Mouse (Mus musculus): ENCODE measurements around the gene Gm20547. TPM values are rescaled to one million over a fixed set of nuclear protein-coding genes. Genes with fewer than 3 reads are reported as not detected.
A peak's percentile ranks its signal among the peaks of the same experiment; 100 is the strongest.
"Not testable (repeated sequence)": the region's sequence is repeated elsewhere in the genome, so short reads cannot be mapped to it uniquely, and the experiment has no call there.

Gene Gm20547
- total RNA-seq, 1 experiment = 0.31 TPM

DNA sequence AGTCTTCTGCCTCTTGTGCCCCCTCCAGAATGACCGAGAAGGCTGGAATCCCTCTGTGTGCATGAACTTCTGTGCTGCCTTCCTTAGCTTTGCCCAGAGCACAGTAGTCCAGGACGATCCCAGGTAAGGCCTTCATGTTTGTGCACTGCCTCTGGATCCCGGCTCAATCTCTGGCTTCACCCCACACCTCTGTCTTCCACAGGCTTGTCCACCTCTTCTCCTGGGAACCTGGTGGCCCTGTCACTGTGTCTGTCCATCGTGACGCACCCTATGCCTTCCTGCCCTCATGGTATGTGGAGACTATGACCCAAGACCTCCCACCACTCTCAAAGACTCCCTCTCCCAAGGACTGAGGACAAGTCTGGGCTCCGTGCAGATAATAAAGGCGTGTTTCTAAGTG, 43.1 kb downstream of the Gm20547 start:
- in situ Hi-C loops (cut with MboI; ENCODE audit: low sequenced_read_pairs in 2 of 2, unreplicated experiment in 2 of 2) = no loop called here
- Histone ChIP-seq H3K9me3 (ENCODE audit: control insufficient read depth, insufficient read depth, low read depth, low read length) (no peaks in the 10 kb centered on the region), H3K9ac (ENCODE audit: insufficient read depth, low read depth, low read length, poor library complexity, severe bottlenecking) (no peak overlapping the region), H3K27ac (ENCODE audit: insufficient read depth, low read depth, low read length, poor library complexity, severe bottlenecking) (no peak overlapping the region), H3K4me3 (ENCODE audit: insufficient read depth in 1 of 2, low read depth in 1 of 2, low read length in 2 of 2, poor library complexity in 1 of 2, severe bottlenecking in 1 of 2) (no peak overlapping the region), H3K36me3 (ENCODE audit: control insufficient read depth, insufficient read depth, low read length, poor library complexity, severe bottlenecking) (peaks cover 28% of the 10 kb centered on the region), H3K4me1 (ENCODE audit: control insufficient read depth in 2 of 2, insufficient read depth in 2 of 2, low read length in 2 of 2, poor library complexity in 1 of 2) (peaks cover 0 to 6% of the 10 kb centered on the region in 2 experiments; a peak in 1 of 4 replicates)
- DNase-seq (ENCODE audit: low read depth, low spot score) = no peak
- TF ChIP-seq CHD2 (IDR thresholded peaks at IDR 0.05; ENCODE audit: low read depth, low read length) (no peak), ZNF384 (IDR thresholded peaks at IDR 0.05; ENCODE audit: low read depth, low read length) (no peak), HCFC1 (IDR thresholded peaks at IDR 0.05; ENCODE audit: borderline replicate concordance, insufficient read depth, low read length) (no peak), ZC3H11A (IDR thresholded peaks at IDR 0.05; ENCODE audit: borderline replicate concordance, low read depth, low read length) (no peak)

- H3K4me1 ChIP-seq (ENCODE audit: control insufficient read depth in 2 of 2, insufficient read depth in 2 of 2, low read length in 2 of 2, poor library complexity in 1 of 2) = peaks cover 0 to 6% of the 10 kb centered on the region in 2 experiments; a peak in 1 of 4 replicates
- no peak overlapping the region for H3K27ac ChIP-seq (ENCODE audit: insufficient read depth, low read depth, low read length, poor library complexity, severe bottlenecking)
- in situ Hi-C loops (cut with MboI; ENCODE audit: low sequenced_read_pairs in 2 of 2, unreplicated experiment in 2 of 2) = no loop called here
- H3K36me3 ChIP-seq (ENCODE audit: control insufficient read depth, insufficient read depth, low read length, poor library complexity, severe bottlenecking) = peaks cover 28% of the 10 kb centered on the region
- no peaks in the 10 kb centered on the region for H3K9me3 ChIP-seq (ENCODE audit: control insufficient read depth, insufficient read depth, low read depth, low read length)
- no peak for DNase-seq (ENCODE audit: low read depth, low spot score)
- peak overlapping the region; percentile 82 to 84 for H3K4me3 ChIP-seq (ENCODE audit: insufficient read depth in 1 of 2, low read depth in 1 of 2, low read length in 2 of 2, poor library complexity in 1 of 2, severe bottlenecking in 1 of 2)
- TF ChIP-seq ZC3H11A (IDR thresholded peaks at IDR 0.05; ENCODE audit: borderline replicate concordance, low read depth, low read length) (no peak), CHD2 (IDR thresholded peaks at IDR 0.05; ENCODE audit: low read depth, low read length) (no peak), HCFC1 (IDR thresholded peaks at IDR 0.05; ENCODE audit: borderline replicate concordance, insufficient read depth, low read length) (no peak), MAFK (IDR thresholded peaks at IDR 0.05; ENCODE audit: insufficient read depth, low read depth, low read length) (no peak), ZNF384 (IDR thresholded peaks at IDR 0.05; ENCODE audit: low read depth, low read length) (no peak)
- H3K9ac ChIP-seq (ENCODE audit: insufficient read depth, low read depth, low read length, poor library complexity, severe bottlenecking) = peak overlapping the region; percentile 87
Measured at GRCm38 (mm10) chr17:34837464-34838324, 44.1 kb downstream of the Gm20547 start.

GRCm38 (mm10) chr17:34836856-34837221, 45.0 kb downstream of the Gm20547 start, which contains the start of the genes Stk19 and Dxo:
Gene Stk19, minus strand, starts transcription at chr17:34836945.
Gene Dxo, plus strand, starts transcription at chr17:34837019.
- peak; percentile 94 for DNase-seq (ENCODE audit: low read depth, low spot score)
- TF ChIP-seq ZNF384 (IDR thresholded peaks at IDR 0.05; ENCODE audit: low read depth, low read length) (no peak), ZC3H11A (IDR thresholded peaks at IDR 0.05; ENCODE audit: borderline replicate concordance, low read depth, low read length) (0 out of 2 replicates have a peak, but pooled peaks have one; percentile 28), HCFC1 (IDR thresholded peaks at IDR 0.05; ENCODE audit: borderline replicate concordance, insufficient read depth, low read length) (peak; percentile 83)
- in situ Hi-C loops (cut with MboI; ENCODE audit: low sequenced_read_pairs in 2 of 2, unreplicated experiment in 2 of 2) = no loop called here
- Histone ChIP-seq H3K4me1 (ENCODE audit: control insufficient read depth in 2 of 2, insufficient read depth in 2 of 2, low read length in 2 of 2, poor library complexity in 1 of 2) (peaks cover 0 to 6% of the 10 kb centered on the region in 2 experiments; a peak in 1 of 4 replicates), H3K36me3 (ENCODE audit: control insufficient read depth, insufficient read depth, low read length, poor library complexity, severe bottlenecking) (peaks cover 31% of the 10 kb centered on the region), H3K27ac (ENCODE audit: insufficient read depth, low read depth, low read length, poor library complexity, severe bottlenecking) (no peak within 1 kb of the TSS), H3K9me3 (ENCODE audit: control insufficient read depth, insufficient read depth, low read depth, low read length) (no peaks in the 10 kb centered on the region), H3K4me3 (ENCODE audit: insufficient read depth in 1 of 2, low read depth in 1 of 2, low read length in 2 of 2, poor library complexity in 1 of 2, severe bottlenecking in 1 of 2) (peak within 1 kb of the TSS; percentile 82 to 84), H3K9ac (ENCODE audit: insufficient read depth, low read depth, low read length, poor library complexity, severe bottlenecking) (peak within 1 kb of the TSS; percentile 87)

- TF ChIP-seq ZC3H11A (IDR thresholded peaks at IDR 0.05; ENCODE audit: borderline replicate concordance, low read depth, low read length) (no peak), CHD2 (IDR thresholded peaks at IDR 0.05; ENCODE audit: low read depth, low read length) (no peak), MAFK (IDR thresholded peaks at IDR 0.05; ENCODE audit: insufficient read depth, low read depth, low read length) (no peak), HCFC1 (IDR thresholded peaks at IDR 0.05; ENCODE audit: borderline replicate concordance, insufficient read depth, low read length) (no peak), ZNF384 (IDR thresholded peaks at IDR 0.05; ENCODE audit: low read depth, low read length) (no peak)
- Histone ChIP-seq H3K27ac (ENCODE audit: insufficient read depth, low read depth, low read length, poor library complexity, severe bottlenecking) (no peak overlapping the region), H3K9me3 (ENCODE audit: control insufficient read depth, insufficient read depth, low read depth, low read length) (no peaks in the 10 kb centered on the region), H3K4me3 (ENCODE audit: insufficient read depth in 1 of 2, low read depth in 1 of 2, low read length in 2 of 2, poor library complexity in 1 of 2, severe bottlenecking in 1 of 2) (peak overlapping the region; percentile 82 to 84), H3K36me3 (ENCODE audit: control insufficient read depth, insufficient read depth, low read length, poor library complexity, severe bottlenecking) (peaks cover 29% of the 10 kb centered on the region), H3K9ac (ENCODE audit: insufficient read depth, low read depth, low read length, poor library complexity, severe bottlenecking) (peak overlapping the region; percentile 80), H3K4me1 (ENCODE audit: control insufficient read depth in 2 of 2, insufficient read depth in 2 of 2, low read length in 2 of 2, poor library complexity in 1 of 2) (peaks cover 0 to 6% of the 10 kb centered on the region in 2 experiments; a peak in 1 of 4 replicates)
- DNase-seq (ENCODE audit: low read depth, low spot score) = peak; percentile 53
- in situ Hi-C loops (cut with MboI; ENCODE audit: low sequenced_read_pairs in 2 of 2, unreplicated experiment in 2 of 2) = no loop called here
Measured at GRCm38 (mm10) chr17:34836155-34836855, 45.5 kb downstream of the Gm20547 start.

DNA sequence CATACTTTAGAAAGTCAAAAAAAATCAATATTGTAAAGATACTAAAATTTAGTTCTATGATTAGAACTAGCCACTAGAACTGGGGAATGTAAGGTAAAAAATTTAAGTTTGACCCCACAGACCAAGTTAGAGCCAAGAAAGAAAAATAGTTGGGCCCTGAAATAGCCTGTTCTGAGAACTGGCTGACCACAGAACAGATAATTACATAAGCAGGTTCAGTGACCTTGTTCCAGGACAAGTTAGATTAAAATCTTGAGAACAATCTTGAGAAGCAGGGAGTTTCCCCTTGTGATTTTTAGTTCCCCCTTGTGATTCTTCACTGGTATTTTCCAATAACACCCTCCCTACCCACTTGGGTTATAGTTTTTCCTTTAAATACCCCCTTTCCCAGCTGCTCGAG, 51.1 kb downstream of the Gm20547 start:
- DNase-seq (ENCODE audit: low read depth, low spot score); H3K9ac ChIP-seq (ENCODE audit: insufficient read depth, low read depth, low read length, poor library complexity, severe bottlenecking); H3K9me3 ChIP-seq (ENCODE audit: control insufficient read depth, insufficient read depth, low read depth, low read length); H3K36me3 ChIP-seq (ENCODE audit: control insufficient read depth, insufficient read depth, low read length, poor library complexity, severe bottlenecking); H3K4me1 ChIP-seq (ENCODE audit: control insufficient read depth in 2 of 2, insufficient read depth in 2 of 2, low read length in 2 of 2, poor library complexity in 1 of 2); H3K4me3 ChIP-seq (ENCODE audit: insufficient read depth in 1 of 2, low read depth in 1 of 2, low read length in 2 of 2, poor library complexity in 1 of 2, severe bottlenecking in 1 of 2); in situ Hi-C loops (cut with MboI; ENCODE audit: low sequenced_read_pairs in 2 of 2, unreplicated experiment in 2 of 2); H3K27ac ChIP-seq (ENCODE audit: insufficient read depth, low read depth, low read length, poor library complexity, severe bottlenecking): not testable (repeated sequence)
